Mouse (Mus musculus): Measurements from ENCODE around the gene Bpgm.

- TF ChIP-seq CTCF (IDR thresholded peaks at IDR 0.05; ENCODE audit: control insufficient read depth, insufficient read depth, insufficient replicate concordance, low read depth, low read length): no peak
- no peak for TF ChIP-seq POLR2A (IDR thresholded peaks at IDR 0.05; ENCODE audit: control insufficient read depth, low read depth, low read length)
Observed at GRCm38 (mm10) chr6:34493327-34494095, 17.5 kb downstream of the Bpgm start.

Measured in testis, adult 2 months (tissue).